20 mouse cellular contexts compared by ENCODE assay signal in genomic region chr13:93613771-93614170, GRCm38 (mm10). TPM values are rescaled to one million over a fixed set of nuclear protein-coding genes. Genes with fewer than 3 reads are reported as not detected.
DNase-seq lines count a peak whose midpoint lies in the region; TF ChIP-seq lines count a peak whose summit lies in the region.
"Had no signal": no experiment of that assay in that cellular context is flagged by ENCODE, and none has a peak within 500 bp of the region (broad histone marks: within the 10 kb centered on the region; RNA-seq: fewer than 3 reads in every experiment).

No protein-coding gene starts in this region.

- no peaks in the 10 kb centered on the region for H3K4me1 ChIP-seq in heart, adult 2 months (ENCODE audit: control insufficient read depth, insufficient read depth, low read length)
- peaks cover 0 to 7% of the 10 kb centered on the region in 2 experiments; a peak in 1 of 4 replicates for H3K4me1 ChIP-seq in MEL (ENCODE audit: control insufficient read depth in 1 of 2, insufficient read depth in 2 of 2, low read length in 2 of 2)
- H3K4me1 ChIP-seq: heart, embryonic 12.5 days; liver, embryonic 15.5 days; stomach, embryonic 15.5 days had no signal

- TF ChIP-seq POLR2A in heart, adult 2 months (IDR thresholded peaks at IDR 0.05; ENCODE audit: insufficient read depth, low read depth, low read length): no peak
- no peak for TF ChIP-seq POLR2A in MEL (IDR thresholded peaks at IDR 0.05; ENCODE audit: control insufficient read depth in 1 of 2, insufficient read depth in 1 of 2, low read depth in 1 of 2, low read length in 2 of 2, poor library complexity in 1 of 2)

- no peak overlapping the region for H3K9ac ChIP-seq in heart, adult 2 months (ENCODE audit: low read depth, low read length)
- H3K9ac ChIP-seq in MEL (ENCODE audit: control insufficient read depth, low read depth, low read length, poor library complexity, severe bottlenecking): no peak overlapping the region
- H3K9ac ChIP-seq: embryonic facial prominence, embryonic 12.5 days; heart, embryonic 12.5 days; limb, embryonic 15.5 days; liver, embryonic 15.5 days; stomach, embryonic 15.5 days had no signal

- peak; percentile 14 for TF ChIP-seq RAD21 in MEL (IDR thresholded peaks at IDR 0.05; ENCODE audit: low read depth, low read length)

- 0 out of 2 replicates have a peak, but pooled peaks have one; percentile 15 for TF ChIP-seq CTCF in heart, adult 2 months (IDR thresholded peaks at IDR 0.05)
- peak; percentile 35 for TF ChIP-seq CTCF in left cerebral cortex, adult 2 months (IDR thresholded peaks at IDR 0.05)
- TF ChIP-seq CTCF in MEL (IDR thresholded peaks at IDR 0.05 in 2 of 3, conservative IDR thresholded peaks at IDR 0.05 in 1 of 3; ENCODE audit: control insufficient read depth in 1 of 3, insufficient read depth in 1 of 3, low read depth in 2 of 3, low read length in 3 of 3, poor library complexity in 1 of 3, severe bottlenecking in 1 of 3): no peak; a peak in 1 of 6 replicates

- no peak overlapping the region for H3K4me3 ChIP-seq in heart, adult 2 months
- H3K4me3 ChIP-seq in left cerebral cortex, adult 2 months: no peak overlapping the region
- no peak overlapping the region for H3K4me3 ChIP-seq in MEL (ENCODE audit: control insufficient read depth in 1 of 2, insufficient read depth in 1 of 2, low read depth in 2 of 2, low read length in 2 of 2)
- H3K4me3 ChIP-seq: embryonic facial prominence, embryonic 12.5 days; heart, embryonic 12.5 days; limb, embryonic 15.5 days; liver, embryonic 15.5 days; megakaryocyte, embryonic 14.5 days; stomach, embryonic 15.5 days had no signal

- 58% methylated on average over 4 of the region's 4 CpGs for WGBS in heart, adult 2 months

- TF ChIP-seq EP300 in heart, adult 2 months (IDR thresholded peaks at IDR 0.05; ENCODE audit: insufficient read depth, low read depth, low read length): no peak
- TF ChIP-seq EP300 in MEL (IDR thresholded peaks at IDR 0.05; ENCODE audit: low read depth in 1 of 2, low read length in 2 of 2): no peak

- H3K79me2 ChIP-seq in heart, adult 2 months (replicated peaks; ENCODE audit: control insufficient read depth, insufficient read depth, low read length): no peaks in the 10 kb centered on the region
- H3K79me2 ChIP-seq in MEL (ENCODE audit: control insufficient read depth, insufficient read depth, low read length, poor library complexity): no peaks in the 10 kb centered on the region

- no peaks in the 10 kb centered on the region for H3K36me3 ChIP-seq in heart, adult 2 months (ENCODE audit: control insufficient read depth, insufficient read depth, low read length)
- H3K36me3 ChIP-seq in MEL (ENCODE audit: control insufficient read depth in 1 of 2, insufficient read depth in 2 of 2, low read length in 2 of 2): peaks cover 0 to 4% of the 10 kb centered on the region in 2 experiments; a peak in 2 of 4 replicates
- H3K36me3 ChIP-seq: embryonic facial prominence, embryonic 12.5 days; heart, embryonic 12.5 days; limb, embryonic 15.5 days; liver, embryonic 15.5 days; stomach, embryonic 15.5 days had no signal

- H3K9me3 ChIP-seq in MEL (replicated peaks; ENCODE audit: insufficient read depth, low read length): no peaks in the 10 kb centered on the region
- H3K9me3 ChIP-seq: embryonic facial prominence, embryonic 12.5 days; heart, embryonic 12.5 days; limb, embryonic 15.5 days; liver, embryonic 15.5 days; megakaryocyte, embryonic 14.5 days; stomach, embryonic 15.5 days had no signal

- no peak for DNase-seq in heart, adult 2 months
- no peak for DNase-seq in heart, adult 8-10 months (ENCODE audit: low spot score)
- DNase-seq in left cerebral cortex, adult 2 months (ENCODE audit: extremely low spot score in 1 of 2, low spot score in 2 of 2): no peak
- no peak for DNase-seq in left cerebral cortex, adult 9 months (ENCODE audit: low spot score in 2 of 2)
- DNase-seq in 416B (ENCODE audit: low read depth) (peak; percentile 47), MEL (ENCODE audit: low read depth, low spot score) (no peak)
- DNase-seq in urinary bladder, postnatal 36 days (ENCODE audit: low spot score in 2 of 2): no peak
- DNase-seq: adrenal gland, adult 8-10 months; cerebellum, adult 11 months; right cerebral cortex, postnatal 25 days; thymus, adult 2 months had no signal

- no peaks in the 10 kb centered on the region for H3K27me3 ChIP-seq in heart, adult 2 months (ENCODE audit: control insufficient read depth, insufficient read depth, low read length)
- H3K27me3 ChIP-seq in MEL (ENCODE audit: control insufficient read depth in 1 of 2, insufficient read depth in 2 of 2, low read length in 2 of 2): no peaks in the 10 kb centered on the region
- H3K27me3 ChIP-seq: embryonic facial prominence, embryonic 12.5 days; heart, embryonic 12.5 days; limb, embryonic 15.5 days; liver, embryonic 15.5 days; stomach, embryonic 15.5 days had no signal

- H3K27ac ChIP-seq in heart, adult 2 months: no peak overlapping the region
- H3K27ac ChIP-seq in left cerebral cortex, adult 2 months: no peak overlapping the region
- H3K27ac ChIP-seq in MEL (ENCODE audit: control insufficient read depth, low read depth, low read length): no peak overlapping the region
- H3K27ac ChIP-seq: embryonic facial prominence, embryonic 12.5 days; limb, embryonic 15.5 days; liver, embryonic 15.5 days; stomach, embryonic 15.5 days had no signal

- intact Hi-C loops in heart, adult 2 months (cut with DNase I): loop anchor here (5.0 to 10.0 kb wide), 6 partner anchors 104 to 859 kb away; no protein-coding TSS in a partner anchor
- intact Hi-C loops in left cerebral cortex, adult 2 months (cut with DNase I): loop anchor here (2.0 to 5.0 kb wide), 6 partner anchors 109 to 863 kb away; no protein-coding TSS in a partner anchor

TF ChIP-seq in MEL, 35 proteins besides CTCF, POLR2A, EP300 and RAD21:
- no peak for TF ChIP-seq TCF12 (IDR thresholded peaks at IDR 0.05; ENCODE audit: low read depth, low read length)
- no peak for TF ChIP-seq CHD1 (IDR thresholded peaks at IDR 0.05; ENCODE audit: low read depth, low read length)
- TF ChIP-seq USF1 (IDR thresholded peaks at IDR 0.05; ENCODE audit: low read depth, low read length): no peak
- TF ChIP-seq KAT2A (conservative IDR thresholded peaks at IDR 0.05; ENCODE audit: low read depth, low read length): no peak
- TF ChIP-seq MAX (IDR thresholded peaks at IDR 0.05; ENCODE audit: low read length): no peak
- TF ChIP-seq POLR2AphosphoS5 (IDR thresholded peaks at IDR 0.05; ENCODE audit: borderline replicate concordance, low read depth, low read length): no peak
- TF ChIP-seq ETS1 (IDR thresholded peaks at IDR 0.05; ENCODE audit: low read depth, low read length): no peak
- TF ChIP-seq POLR2AphosphoS2 (IDR thresholded peaks at IDR 0.05; ENCODE audit: low read length): no peak
- TF ChIP-seq USF2 (IDR thresholded peaks at IDR 0.05; ENCODE audit: borderline replicate concordance in 1 of 2, insufficient read depth in 1 of 2, low read depth in 1 of 2, low read length in 2 of 2): no peak
- TF ChIP-seq BHLHE40 (IDR thresholded peaks at IDR 0.05; ENCODE audit: borderline replicate concordance, low read depth, low read length): no peak
- no peak for TF ChIP-seq ELF1 (IDR thresholded peaks at IDR 0.05; ENCODE audit: low read depth, low read length)
- no peak for TF ChIP-seq SIN3A (IDR thresholded peaks at IDR 0.05; ENCODE audit: low read length)
- no peak for TF ChIP-seq RCOR1 (IDR thresholded peaks at IDR 0.05; ENCODE audit: low read depth, low read length)
- TF ChIP-seq GATA1 (IDR thresholded peaks at IDR 0.05; ENCODE audit: low read depth, low read length): no peak
- no peak for TF ChIP-seq ZC3H11A (IDR thresholded peaks at IDR 0.05; ENCODE audit: low read depth, low read length)
- TF ChIP-seq HCFC1 (IDR thresholded peaks at IDR 0.05; ENCODE audit: low read depth, low read length): no peak
- TF ChIP-seq MAFK (IDR thresholded peaks at IDR 0.05; ENCODE audit: borderline replicate concordance, low read depth, low read length): no peak
- no peak for TF ChIP-seq ZNF384 (IDR thresholded peaks at IDR 0.05; ENCODE audit: low read depth, low read length)
- TF ChIP-seq TAL1 (IDR thresholded peaks at IDR 0.05; ENCODE audit: low read length): no peak

RNA-seq across cellular contexts. Expression of gene Bhmt, which starts 24.0 kb away (rescaled TPM):
- not detected for total RNA-seq in heart, adult 2 months (2021)
- polyA plus RNA-seq in heart, adult 2 months (2012; rRNA removed): 0.23 TPM in 1 of 2 replicates, not detected in the other
- total RNA-seq in heart, adult 8-10 months (2022): not detected
- not detected for total RNA-seq in left cerebral cortex, adult 2 months (2021)
- total RNA-seq in MEL (2012; rRNA removed): 0.07 TPM in 1 of 2 replicates, not detected in the other
- not detected for polyA plus RNA-seq in MEL (2012; ENCODE audit: insufficient read depth in 1 of 2, insufficient read length in 2 of 2, low read depth in 1 of 2, low replicate concordance in 2 of 2, missing spikeins in 1 of 2)
- total RNA-seq: heart, postnatal 36 days; left cerebral cortex, adult 8-10 months had no signal
- polyA plus RNA-seq: embryonic facial prominence, embryonic 12.5 days; Patski had no signal

Comparison
In these comparisons a context has a peak if more than half of its experiments do, and no peak if none do; other contexts are left out.
1. CTCF ChIP-seq: peak in heart, adult 2 months (single experiment) and left cerebral cortex, adult 2 months (single experiment); none in MEL (0 of 3).